Mouse (Mus musculus) layer of hippocampus, adult 2 months (tissue): Measurements from ENCODE around the gene E330009J07Rik. TPM values are rescaled to one million over a fixed set of nuclear protein-coding genes. Genes with fewer than 3 reads are reported as not detected.

Source experiments
- DNase-seq, 2 experiments: peaks; one replicate each; pipeline ENCODE4 v3.0.0; 2022; ENCODE audit warnings: low spot score in 2 of 2
- H3K27ac ChIP-seq: fragments of 200-600 bp; 2 replicates; pipeline ENCODE4 v1.8.1; 2022
- H3K4me3 ChIP-seq: fragments of 200-600 bp; 2 replicates; pipeline ENCODE4 v1.8.1; 2022; ENCODE audit warnings: mild to moderate bottlenecking
- CTCF ChIP-seq: fragments of 200-600 bp; conservative IDR thresholded peaks from 2 replicates; pipeline ENCODE4 v1.8.1; 2022; ENCODE audit warnings: antibody characterized with exemption, mild to moderate bottlenecking, moderate library complexity
- total RNA-seq, 2 experiments: library from RNA; stranded (reverse); gene quantifications; 2 replicates each; pipeline ENCODE4 v1.2.3; 2021

Gene E330009J07Rik
- total RNA-seq, 2 experiments from 2014 or later, result 42.5 to 47.0 TPM

DNA sequence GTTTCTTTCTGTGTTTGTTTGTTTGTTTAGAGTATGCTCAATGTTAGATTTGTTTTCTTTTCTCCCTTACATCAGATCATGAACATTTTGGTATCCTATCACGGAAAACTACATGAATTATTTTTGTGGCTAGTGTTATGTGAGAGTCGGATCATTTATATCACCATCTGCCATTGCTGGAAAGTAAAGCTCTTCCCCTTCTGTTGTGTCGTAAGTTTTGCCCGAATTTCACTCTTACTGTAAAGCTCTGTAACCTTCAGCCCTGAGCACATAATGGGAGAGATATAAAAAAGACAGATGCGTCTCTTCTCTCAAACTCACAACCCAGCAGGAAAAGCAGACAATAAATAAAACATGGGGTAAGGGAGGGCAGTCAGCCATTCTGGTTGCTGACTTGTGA lies 3.0 kb upstream of the E330009J07Rik start, which contains the start of gene Wee2:
TSS of gene Wee2 (plus strand) at position 153 of the 400 bp plus-strand sequence.
- DNase-seq, result no peak
- no peak for TF ChIP-seq CTCF

GRCm38 (mm10) chr6:40435151-40436046 lies 536 bp downstream of the E330009J07Rik start:
- Histone ChIP-seq H3K27ac (peak overlapping the region; percentile 96), H3K4me3 (peak overlapping the region; percentile 92)
- peak; percentile 35 for TF ChIP-seq CTCF
- peak; percentile 58 to 78 for DNase-seq

More for the DNA sequence above, 3.0 kb upstream of the E330009J07Rik start, which contains the start of gene Wee2:
- Histone ChIP-seq H3K4me3 (no peak within 1 kb of the TSS), H3K27ac (no peak within 1 kb of the TSS)

- DNase-seq, result no peak
- Histone ChIP-seq H3K4me3 (peak overlapping the region; percentile 92), H3K27ac (peak overlapping the region; percentile 96)
- TF ChIP-seq CTCF, result no peak
Observed at GRCm38 (mm10) chr6:40434697-40435096, 1.2 kb downstream of the E330009J07Rik start.

DNA sequence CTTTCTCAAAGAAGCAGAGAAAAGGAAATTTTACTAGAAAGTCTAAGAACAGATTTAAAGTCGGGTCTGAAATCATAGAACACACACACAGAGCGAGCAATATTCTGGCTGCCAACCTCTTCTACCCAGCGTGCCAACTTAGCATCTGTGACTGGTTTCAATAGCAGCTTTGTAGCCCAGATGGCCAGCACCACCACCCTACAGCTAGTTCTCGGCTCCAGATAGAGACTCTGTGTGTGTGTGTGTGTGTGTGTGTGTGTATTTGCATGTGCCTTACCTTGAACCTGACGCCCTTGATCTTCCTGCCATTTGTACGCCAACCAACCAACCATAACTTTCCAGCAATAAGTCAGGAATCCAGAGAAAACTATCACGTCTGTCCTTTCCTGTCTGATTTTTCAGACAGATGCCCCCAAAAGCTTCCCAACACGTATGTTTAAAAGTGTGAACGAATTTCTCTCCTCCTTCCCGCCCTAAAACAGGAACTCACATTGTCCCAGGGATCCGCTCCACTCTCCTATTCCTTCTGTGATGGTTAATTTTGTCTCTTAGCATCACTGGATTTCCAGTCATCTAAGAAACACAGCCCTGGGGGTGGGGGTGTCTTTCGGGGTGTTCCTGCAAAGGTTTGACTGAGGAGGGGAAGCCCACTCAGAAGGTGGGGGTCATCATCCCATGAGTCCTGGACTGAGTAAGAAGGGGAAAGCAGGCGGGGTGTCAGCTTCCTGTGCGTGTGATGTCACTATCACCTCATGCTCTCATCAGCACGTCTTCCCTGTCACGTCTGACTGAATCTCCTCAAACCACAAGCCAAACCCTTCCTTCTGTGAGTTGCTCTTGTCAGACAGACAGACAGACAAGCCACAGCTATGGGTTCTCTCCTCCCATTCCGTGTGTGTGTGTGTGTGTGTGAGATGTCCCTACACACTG lies 3.3 kb downstream of the E330009J07Rik start:
- Histone ChIP-seq H3K4me3 (no peak overlapping the region), H3K27ac (peak overlapping the region; percentile 86)
- TF ChIP-seq CTCF, result no peak
- peak; percentile 85 for DNase-seq

DNA sequence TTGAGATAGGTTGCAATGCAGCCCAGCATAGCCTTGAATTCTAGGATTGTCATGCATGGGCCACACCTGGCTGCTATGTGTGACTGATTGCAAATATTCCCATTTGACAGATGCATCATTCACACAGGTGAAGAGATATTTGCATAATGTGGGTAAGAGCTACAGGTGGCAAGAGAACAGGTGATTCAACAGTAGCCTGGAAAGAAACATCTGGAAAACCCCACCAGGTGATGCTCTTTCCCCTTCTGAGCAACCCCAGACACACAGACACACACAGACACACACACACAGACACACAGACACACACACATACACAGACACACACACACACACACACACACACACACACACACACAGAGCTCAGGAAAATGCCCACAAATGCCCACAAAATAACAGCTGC lies 4.1 kb downstream of the E330009J07Rik start:
- TF ChIP-seq CTCF, result no peak
- DNase-seq, result no peak
- Histone ChIP-seq H3K27ac (peak overlapping the region; percentile 64), H3K4me3 (no peak overlapping the region)

DNA sequence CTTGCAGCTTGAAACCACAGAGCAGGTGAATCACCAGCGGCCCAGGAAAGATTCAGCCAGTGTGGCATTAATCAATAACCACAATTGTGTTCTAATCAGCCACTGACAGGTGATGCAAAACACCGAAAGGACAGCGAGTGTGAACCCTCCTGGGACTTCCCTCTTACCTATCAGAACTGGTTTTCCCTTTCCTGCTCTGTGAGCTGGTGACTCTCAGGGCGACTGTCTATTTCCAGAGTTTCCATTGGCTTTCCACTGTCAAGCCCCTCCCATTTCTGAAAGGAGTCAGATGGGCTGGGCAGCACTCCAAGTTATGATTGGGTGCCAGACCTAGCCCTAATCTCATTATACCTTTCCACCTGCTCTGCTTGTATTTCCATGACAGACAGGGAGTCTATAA lies 4.6 kb downstream of the E330009J07Rik start:
- H3K4me3 ChIP-seq, result no peak overlapping the region
- TF ChIP-seq CTCF, result no peak
- peak overlapping the region; percentile 64 for H3K27ac ChIP-seq
- DNase-seq, result no peak

DNA sequence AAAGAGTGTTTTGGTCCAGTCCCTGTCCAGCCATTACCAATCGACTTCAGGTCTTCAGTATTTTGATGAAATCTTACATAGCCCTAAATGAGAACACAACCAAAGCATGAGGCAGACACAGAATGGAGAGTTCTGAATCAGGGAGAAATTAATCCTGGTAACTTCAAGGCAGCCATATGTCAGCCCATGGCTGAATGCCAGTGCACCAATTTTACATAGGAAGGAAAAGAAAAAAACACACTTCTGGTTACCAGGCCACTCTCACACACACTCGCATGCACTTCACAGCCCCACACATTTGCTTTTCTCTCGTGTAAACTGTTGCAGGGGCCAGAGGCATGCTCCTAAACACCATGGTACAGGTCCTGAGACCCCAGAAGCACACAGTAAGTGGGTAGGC lies 5.1 kb downstream of the E330009J07Rik start:
- peak overlapping the region; percentile 64 for H3K27ac ChIP-seq
- no peak for TF ChIP-seq CTCF
- no peak overlapping the region for H3K4me3 ChIP-seq
- DNase-seq, result peak; percentile 17 to 40

GRCm38 (mm10) chr6:40430251-40430650 lies 5.7 kb downstream of the E330009J07Rik start:
- no peak for TF ChIP-seq CTCF
- DNase-seq, result no peak
- peak overlapping the region; percentile 64; the same call in 1 of the 2 replicates for H3K27ac ChIP-seq
- H3K4me3 ChIP-seq, result no peak overlapping the region

- H3K27ac ChIP-seq, result peak overlapping the region; percentile 55; the same call in 1 of the 2 replicates
- H3K4me3 ChIP-seq, result no peak overlapping the region
Observed at GRCm38 (mm10) chr6:40429521-40429931, 6.4 kb downstream of the E330009J07Rik start.

GRCm38 (mm10) chr6:40428696-40429095 lies 7.2 kb downstream of the E330009J07Rik start:
- no peak overlapping the region for H3K4me3 ChIP-seq
- no peak for TF ChIP-seq CTCF
- DNase-seq, result no peak
- no peak overlapping the region for H3K27ac ChIP-seq

More at GRCm38 (mm10) chr6:40429521-40429931, 6.4 kb downstream of the E330009J07Rik start:
- DNase-seq, result no peak
- TF ChIP-seq CTCF, result no peak

GRCm38 (mm10) chr6:40427441-40427840 lies 8.5 kb downstream of the E330009J07Rik start:
- H3K27ac ChIP-seq, result no peak overlapping the region
- no peak for DNase-seq
- TF ChIP-seq CTCF, result no peak
- H3K4me3 ChIP-seq, result no peak overlapping the region

- H3K4me3 ChIP-seq, result no peak overlapping the region
- H3K27ac ChIP-seq, result peak overlapping the region; percentile 33; the same call in 1 of the 2 replicates
- DNase-seq, result peak; percentile 26 to 57
- TF ChIP-seq CTCF, result peak; percentile 86
Observed at GRCm38 (mm10) chr6:40423774-40424173, 12.2 kb downstream of the E330009J07Rik start.
